Mouse (Mus musculus) heart, adult 2 months (tissue): ENCODE measurements at regions not wholly inside any gene's neighbourhood (a gene's known extent, or its start where the extent isn't known, plus 50 kb on each side); places are given as distances from the start of the nearest gene placed in this dataset.

Experiments used
- EP300 ChIP-seq: fragments of 200-500 bp; IDR thresholded peaks from 2 replicates; pipeline ENCODE4 v1.6.1; 2011; ENCODE audit warnings: low read depth, low read length, control low read depth; ENCODE audit not compliant: insufficient read depth
- POLR2A ChIP-seq: fragments of 200-500 bp; IDR thresholded peaks from 2 replicates; pipeline ENCODE4 v1.6.1; 2011; ENCODE audit warnings: mild to moderate bottlenecking, low read depth, low read length, control low read depth; ENCODE audit not compliant: insufficient read depth

DNA sequence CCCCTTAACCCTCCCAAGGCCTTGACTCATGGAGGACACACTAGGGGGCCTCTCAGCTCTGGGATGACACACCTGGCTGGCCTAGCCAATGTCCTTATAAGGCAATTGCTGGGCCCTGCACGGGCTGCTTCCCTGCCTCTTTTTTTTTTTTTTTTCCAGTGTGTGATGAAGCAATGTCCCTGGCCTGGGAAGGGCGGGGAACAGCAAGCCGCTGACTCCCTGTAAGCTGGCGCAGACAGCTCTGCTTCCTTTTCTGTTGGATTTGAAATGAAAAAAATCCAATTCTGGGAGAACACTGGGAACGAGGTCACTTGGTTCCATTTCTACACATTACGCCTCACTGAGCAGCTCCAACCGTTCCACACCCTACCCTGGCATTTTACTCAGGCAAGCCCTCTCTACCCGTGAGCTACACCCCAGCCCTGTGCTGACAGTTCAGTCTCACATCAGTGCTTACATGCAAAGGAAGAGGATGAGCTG is 68.4 kb upstream of the 4930432M17Rik start:
- TF ChIP-seq POLR2A (no peak), EP300 (no peak)
